Mouse (Mus musculus) hematopoietic multipotent progenitor cell, adult 10-12 weeks (in vitro differentiated cells): ENCODE measurements around the gene Podn. TPM values are rescaled to one million over a fixed set of nuclear protein-coding genes. Genes with fewer than 3 reads are reported as not detected.

Source experiments
- polyA plus RNA-seq: library from polyadenylated mRNA; stranded (reverse); fragments of >175 nt; gene quantifications from 2 replicates; pipeline ENCODE4 v1.2.3, GENCODE M21; 2012; ENCODE audit warnings: low replicate concordance

Gene Podn
- polyA plus RNA-seq, result 0.09 and 0.16 TPM in 2 replicates

DNA sequence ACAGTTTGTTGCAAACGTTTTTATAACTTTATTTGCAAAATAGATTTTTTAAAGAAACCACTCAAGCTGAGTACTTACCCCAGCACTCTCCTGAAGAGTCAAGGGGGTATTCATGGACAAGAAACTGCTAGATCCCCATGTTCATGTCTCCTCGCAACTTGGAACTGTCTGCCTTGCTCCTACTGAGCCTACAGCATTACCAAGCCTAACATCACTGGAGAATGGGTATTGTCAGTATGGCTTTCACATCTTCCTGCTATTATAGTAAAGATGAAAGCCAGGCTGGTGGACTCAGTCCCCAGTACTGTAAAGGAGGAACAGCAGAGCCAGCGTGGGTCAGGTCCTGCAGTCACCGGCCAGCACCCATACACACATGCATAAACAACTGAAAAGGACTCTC, at the start of gene Podn:
TSS of gene Podn (minus strand) at position 101 of the 400 bp plus-strand sequence.

DNA sequence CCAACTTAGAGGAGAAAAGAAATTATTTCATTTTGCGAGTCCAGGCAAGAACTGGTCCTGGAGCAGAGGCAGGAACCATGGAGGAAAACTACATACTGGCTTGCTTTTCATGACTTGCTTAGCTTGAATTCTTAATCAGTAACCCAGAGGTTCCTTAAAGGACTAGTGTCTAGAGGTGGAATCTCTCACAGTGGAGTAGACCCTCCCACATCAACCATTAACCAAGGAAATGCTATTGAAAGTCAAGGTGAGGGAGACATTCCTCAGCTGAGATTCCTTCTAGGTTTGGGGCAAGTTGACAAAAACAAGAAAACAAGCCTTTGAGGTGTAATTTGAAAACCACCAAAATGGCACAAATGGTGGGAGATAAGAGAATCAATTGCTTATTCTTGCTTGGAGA, 48.6 kb upstream of the Podn start, which contains the start of gene Scp2:
TSS of gene Scp2 (minus strand) at position 119 of the 400 bp plus-strand sequence.

DNA sequence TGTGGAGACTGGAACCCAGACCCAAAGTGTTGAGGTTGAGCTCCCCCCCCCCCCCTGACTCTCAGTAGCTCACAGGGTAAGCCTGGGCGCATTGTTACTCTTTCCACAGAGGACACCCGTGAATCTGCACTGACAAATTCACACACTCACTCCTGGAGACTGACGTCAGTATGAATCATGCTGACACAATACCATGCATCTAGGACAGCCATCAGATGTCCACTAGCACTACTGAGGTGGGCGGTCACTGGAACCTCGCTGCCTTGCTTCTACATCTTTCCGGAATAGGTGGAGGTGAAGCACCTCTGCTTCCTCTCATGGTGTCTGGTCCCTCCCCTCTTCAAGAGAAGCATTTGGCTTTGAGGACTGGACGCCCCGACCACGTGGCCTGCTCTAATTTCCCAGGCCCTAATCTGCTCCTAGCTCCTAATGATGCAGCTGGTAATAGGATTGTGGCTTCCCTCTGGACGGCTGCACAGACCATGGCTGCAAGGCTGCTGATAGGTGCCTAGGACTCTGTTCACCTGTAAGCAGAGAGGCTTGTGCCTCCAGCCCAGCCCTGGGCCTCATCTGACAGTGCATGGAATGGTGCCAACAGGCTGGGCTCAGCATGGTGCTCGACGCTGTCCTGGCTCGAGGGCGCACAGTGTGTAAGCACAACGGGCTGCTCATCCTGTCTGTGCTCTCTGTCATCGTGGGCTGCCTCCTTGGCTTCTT, 128.1 kb downstream of the Podn start, which contains the start of gene Slc1a7:
TSS of gene Slc1a7 (plus strand) at position 367 of the 717 bp plus-strand sequence.

Other genes with a start within 250 kb of the Podn start
- gene Magoh, start 216.7 kb downstream of the Podn start, polyA plus RNA-seq, result 1.5 and 7.4 TPM in 2 replicates
- 5.1 and 7.8 TPM in 2 replicates for gene 0610037L13Rik, start 206.6 kb downstream of the Podn start, polyA plus RNA-seq
- gene Cpt2, start 172.8 kb downstream of the Podn start, polyA plus RNA-seq, result 52.0 and 110 TPM in 2 replicates
- not detected in 2 replicates for gene Slc1a7, start 128.1 kb downstream of the Podn start, polyA plus RNA-seq
- gene Scp2, start 48.6 kb upstream of the Podn start, polyA plus RNA-seq, result 28.4 and 92.1 TPM in 2 replicates
- 0.92 and 2.6 TPM in 2 replicates for gene Echdc2, start 69.0 kb upstream of the Podn start, polyA plus RNA-seq
- gene Zyg11a, start 121.6 kb upstream of the Podn start, polyA plus RNA-seq, result not detected in 2 replicates
- 4.1 and 5.0 TPM in 2 replicates for gene Zyg11b, start 204.7 kb upstream of the Podn start, polyA plus RNA-seq
- 0.79 and 5.2 TPM in 2 replicates for gene Coa7, start 231.7 kb upstream of the Podn start, polyA plus RNA-seq